15 mouse cellular contexts compared by ENCODE assay signal in the genomic region with DNA sequence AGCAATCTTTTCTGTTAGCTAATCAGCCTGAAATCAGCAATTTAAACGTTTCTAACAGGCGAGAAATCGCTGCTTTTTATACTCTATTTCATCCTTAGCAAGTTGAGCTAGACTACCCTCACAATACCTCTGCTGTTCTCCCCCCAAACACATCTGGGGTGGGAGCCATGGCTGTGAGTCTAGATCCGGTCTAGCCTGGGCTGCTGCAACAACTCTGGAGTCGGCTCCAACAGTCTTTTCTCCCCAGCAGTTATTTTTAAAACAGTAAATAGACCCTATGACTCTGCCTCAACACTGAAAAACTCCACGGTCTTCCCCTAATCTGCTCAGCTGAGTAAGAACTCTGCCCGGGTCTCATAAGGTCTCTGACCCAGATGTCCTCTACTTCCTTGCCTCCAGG.
"Had no signal": no experiment of that assay in that cellular context is flagged by ENCODE, and none has a peak within 500 bp of the region (broad histone marks: within the 10 kb centered on the region; RNA-seq: fewer than 3 reads in every experiment).

No protein-coding gene starts in this region.

- H3K9ac ChIP-seq: stomach, embryonic 15.5 days had no signal

- H3K27me3 ChIP-seq: limb, embryonic 15.5 days; neural tube, embryonic 12.5 days; stomach, embryonic 15.5 days had no signal

- DNase-seq: kidney, adult 8-10 months; kidney, postnatal 10 days; kidney, postnatal 4 days; lung, embryonic 14.5 days; lung, postnatal 10 days; lung, postnatal 4 days; midbrain, embryonic 14.5 days; right cerebral cortex, postnatal 14 days; thymus, adult 2 months; thymus, postnatal 25 days had no signal

- H3K9me3 ChIP-seq: limb, embryonic 15.5 days; neural tube, embryonic 12.5 days; stomach, embryonic 15.5 days had no signal

- H3K36me3 ChIP-seq: limb, embryonic 15.5 days; midbrain, embryonic 10.5 days; neural tube, embryonic 12.5 days; stomach, embryonic 15.5 days had no signal

- H3K4me1 ChIP-seq: neural tube, embryonic 12.5 days had no signal

- ATAC-seq: intestine, postnatal 0 days had no signal

- H3K27ac ChIP-seq: neural tube, embryonic 12.5 days had no signal
